Mouse (Mus musculus) stomach, postnatal 0 days (tissue): Measurements from ENCODE around the gene Rad54l.

Experiments
- CTCF ChIP-seq: IDR thresholded peaks from 2 replicates; pipeline ENCODE4 v1.5.1; 2016; ENCODE audit warnings: antibody characterized with exemption, low read depth, mild to moderate bottlenecking, moderate library complexity
- EP300 ChIP-seq: optimal IDR thresholded peaks from 2 replicates; pipeline ENCODE3; 2016; ENCODE audit warnings: antibody characterized with exemption

DNA sequence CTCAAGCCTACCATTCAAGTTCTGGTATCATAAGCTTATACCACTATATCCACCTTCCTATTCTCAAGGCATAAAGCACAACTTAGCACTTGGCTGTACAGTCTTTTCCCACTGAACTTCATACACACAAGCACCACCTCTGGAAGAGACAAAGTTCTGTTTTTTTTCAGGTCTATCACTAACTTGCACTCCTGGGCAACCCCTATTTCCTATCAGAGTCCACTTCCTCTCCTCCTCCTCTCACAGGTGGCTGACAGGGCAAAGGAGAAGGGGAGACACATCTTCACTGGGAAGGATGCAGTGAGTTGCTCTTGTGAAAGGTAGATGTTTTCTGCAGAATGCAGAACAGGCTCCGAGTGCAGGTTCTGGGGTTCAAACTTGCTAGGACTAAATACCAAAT, 75.8 kb downstream of the Rad54l start:
- TF ChIP-seq CTCF: no peak
- no peak for TF ChIP-seq EP300
